Mouse (Mus musculus) C2C12 (cell line): ENCODE results near the gene Lrrc75b. TPM values are rescaled to one million over a fixed set of nuclear protein-coding genes. Genes with fewer than 3 reads are reported as not detected.

Experiments
- H3K27me3 ChIP-seq: one replicate; pipeline ENCODE4 v1.6.1; 2011; ENCODE audit not compliant: control insufficient read depth, insufficient read depth, insufficient read length
- H3K36me3 ChIP-seq: one replicate; pipeline ENCODE4 v1.6.1; 2011; ENCODE audit not compliant: control insufficient read depth, insufficient read depth
- H3K4me3 ChIP-seq: one replicate; pipeline ENCODE4 v1.5.1; 2011; ENCODE audit warnings: mild to moderate bottlenecking, control low read depth; ENCODE audit not compliant: poor library complexity, insufficient read depth, severe bottlenecking
- H3K79me2 ChIP-seq: one replicate; pipeline ENCODE4 v1.6.1; 2011; ENCODE audit not compliant: control insufficient read depth, insufficient read depth
- H3K79me3 ChIP-seq: one replicate; pipeline ENCODE4 v1.6.1; 2011; ENCODE audit warnings: low read depth, control low read depth
- H3ac ChIP-seq: one replicate; pipeline ENCODE3; 2011; ENCODE audit warnings: low read depth; ENCODE audit not compliant: control insufficient read depth, insufficient read length
- CEBPB ChIP-seq: IDR thresholded peaks from one replicate; pipeline ENCODE4 v1.6.1; 2011; ENCODE audit warnings: low read depth, mild to moderate bottlenecking, control low read depth, moderate library complexity
- CTCF ChIP-seq: IDR thresholded peaks from one replicate; pipeline ENCODE4 v1.5.1; 2011; ENCODE audit not compliant: control insufficient read depth, insufficient read depth, insufficient read length
- FOSL1 ChIP-seq: IDR thresholded peaks from one replicate; pipeline ENCODE4 v1.8.0; 2011; ENCODE audit warnings: mild to moderate bottlenecking, low read length; ENCODE audit not compliant: poor library complexity, insufficient read depth, severe bottlenecking
- MAX ChIP-seq: IDR thresholded peaks from one replicate; pipeline ENCODE4 v1.6.1; 2011; ENCODE audit warnings: mild to moderate bottlenecking, control low read depth
- MYOD1 ChIP-seq: IDR thresholded peaks from one replicate; pipeline ENCODE4 v1.6.1; 2011; ENCODE audit warnings: low read depth; ENCODE audit not compliant: control insufficient read depth, insufficient read length
- MYOG ChIP-seq: IDR thresholded peaks from one replicate; pipeline ENCODE4 v1.6.1; 2011; ENCODE audit not compliant: control insufficient read depth, insufficient read length; ENCODE audit errors: extremely low read depth
- USF1 ChIP-seq: IDR thresholded peaks from one replicate; pipeline ENCODE4 v1.6.1; 2011; ENCODE audit warnings: low read depth, mild to moderate bottlenecking, control low read depth, moderate library complexity
- polyA plus RNA-seq: library from polyadenylated mRNA; unstranded; fragments of >200 nt; fragmentation: generic; extraction: Trizol; gene quantifications from one replicate; pipeline ENCODE4 v1.2.1, GENCODE M21; 2012; ENCODE audit warnings: missing spikeins

Lrrc75b gene
- polyA plus RNA-seq, 1 experiment = 3.8 TPM

DNA sequence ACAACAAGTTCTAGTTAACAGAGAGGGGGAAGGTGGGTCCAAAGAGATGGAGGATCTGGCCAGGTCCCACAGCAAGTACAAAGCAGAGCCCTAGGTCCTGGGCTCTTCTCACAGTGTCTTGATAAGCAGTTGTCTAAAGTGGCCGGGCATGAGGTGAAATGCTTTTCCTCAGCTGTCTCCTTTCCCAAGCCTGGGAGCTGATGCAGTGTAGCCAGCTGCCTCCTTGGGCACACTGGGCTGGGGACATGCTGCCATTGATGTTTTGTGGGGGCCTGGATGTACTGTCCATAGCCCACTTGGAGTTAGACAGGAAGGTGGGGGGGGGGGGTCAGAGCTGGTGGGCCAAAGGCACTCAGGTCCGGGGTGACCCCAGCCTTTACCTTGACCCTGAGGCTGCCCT is 8.0 kb downstream of the Lrrc75b start:
- no peak overlapping the region for H3ac ChIP-seq
- no peaks in the 10 kb centered on the region for H3K79me2 ChIP-seq
- no peaks in the 10 kb centered on the region for H3K27me3 ChIP-seq
- peaks cover 9% of the 10 kb centered on the region for H3K36me3 ChIP-seq
- H3K79me3 ChIP-seq = no peaks in the 10 kb centered on the region
- TF ChIP-seq MYOG (no peak), CEBPB (no peak), MYOD1 (no peak), USF1 (no peak), FOSL1 (no peak), MAX (no peak), CTCF (no peak)
- H3K4me3 ChIP-seq = no peak overlapping the region

DNA sequence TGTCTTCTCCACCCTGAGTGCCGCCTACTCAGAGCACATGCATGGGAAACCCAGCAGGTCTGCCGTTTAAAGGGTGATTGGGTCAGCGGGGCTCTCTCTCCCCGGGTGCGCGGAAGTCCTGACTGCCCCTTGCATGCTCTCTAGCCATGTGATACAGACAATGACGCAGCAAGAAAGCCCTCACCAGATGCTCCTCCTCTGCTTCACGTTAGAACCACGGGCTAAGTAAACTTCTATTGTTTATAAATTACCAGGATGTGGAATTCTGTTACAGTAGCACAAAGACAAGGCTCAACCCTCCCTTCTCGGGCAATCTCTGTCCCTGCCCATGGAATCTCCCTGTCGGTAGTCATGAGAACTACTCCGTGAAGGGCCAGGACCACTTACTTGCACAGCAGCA is 9.0 kb downstream of the Lrrc75b start:
- Histone ChIP-seq H3K4me3 (no peak overlapping the region), H3K79me2 (no peaks in the 10 kb centered on the region), H3K27me3 (no peaks in the 10 kb centered on the region), H3K36me3 (peaks cover 5% of the 10 kb centered on the region), H3K79me3 (no peaks in the 10 kb centered on the region), H3ac (no peak overlapping the region)
- TF ChIP-seq MYOD1 = no peak
- no peak for TF ChIP-seq CTCF
- no peak for TF ChIP-seq CEBPB
- no peak for TF ChIP-seq MYOG
- no peak for TF ChIP-seq MAX
- TF ChIP-seq FOSL1 = no peak
- TF ChIP-seq USF1 = no peak

DNA sequence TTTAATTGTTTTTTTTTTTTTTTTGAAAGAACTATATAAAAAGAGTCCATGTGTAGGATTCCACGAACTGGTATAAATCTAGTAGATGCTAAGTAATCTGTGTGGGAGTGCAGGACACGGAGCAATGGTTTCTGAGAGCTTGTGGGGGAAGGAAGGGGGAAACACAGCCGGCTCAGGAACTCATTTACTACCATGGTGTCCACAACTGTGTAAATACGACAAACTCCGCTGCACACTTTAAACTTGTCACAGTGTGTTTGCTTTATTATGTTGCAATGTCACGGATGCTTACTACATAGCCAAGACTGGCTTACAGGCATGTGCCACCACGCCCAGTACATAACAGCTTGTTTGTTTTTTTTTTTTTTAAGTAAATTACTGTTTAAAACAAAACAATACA is 10.2 kb downstream of the Lrrc75b start:
- Histone ChIP-seq H3K4me3 (no peak overlapping the region), H3K36me3 (no peaks in the 10 kb centered on the region), H3K79me3 (no peaks in the 10 kb centered on the region), H3K79me2 (no peaks in the 10 kb centered on the region), H3ac (no peak overlapping the region), H3K27me3 (no peaks in the 10 kb centered on the region)
- no peak for TF ChIP-seq MYOG
- peak; percentile 11 for TF ChIP-seq CEBPB
- TF ChIP-seq MYOD1 = no peak

DNA sequence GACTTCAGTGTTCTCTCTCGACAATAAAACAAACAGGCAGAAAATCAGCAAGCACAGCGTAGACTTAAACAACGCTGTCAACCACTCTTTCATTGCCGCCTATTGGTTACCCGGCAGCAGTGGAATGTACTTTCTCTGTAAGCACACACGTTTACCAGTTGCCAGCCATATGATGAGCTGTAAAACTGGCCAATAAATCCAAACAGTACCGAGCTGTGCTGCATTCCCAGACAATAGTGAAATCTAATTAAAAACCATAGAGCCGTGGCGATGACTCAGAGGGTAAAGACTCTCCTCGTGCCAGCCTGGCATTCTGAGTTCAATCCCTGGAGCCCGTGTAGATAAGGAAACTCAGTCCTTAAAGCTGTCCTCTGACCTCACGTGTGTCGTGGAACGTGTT is 11.6 kb downstream of the Lrrc75b start:
- no peak overlapping the region for H3ac ChIP-seq
- H3K4me3 ChIP-seq = no peak overlapping the region
- H3K79me3 ChIP-seq = no peaks in the 10 kb centered on the region
- no peaks in the 10 kb centered on the region for H3K36me3 ChIP-seq
- TF ChIP-seq MAX = peak; percentile 56
- peak; percentile 32 for TF ChIP-seq FOSL1
- TF ChIP-seq MYOD1 = no peak
- no peak for TF ChIP-seq USF1
- no peaks in the 10 kb centered on the region for H3K27me3 ChIP-seq
- no peaks in the 10 kb centered on the region for H3K79me2 ChIP-seq

GRCm38 (mm10) chr10:75547901-75548300 is 12.2 kb downstream of the Lrrc75b start:
- Histone ChIP-seq H3K79me3 (no peaks in the 10 kb centered on the region), H3K4me3 (no peak overlapping the region), H3ac (peak overlapping the region; percentile 18), H3K36me3 (no peaks in the 10 kb centered on the region), H3K27me3 (no peaks in the 10 kb centered on the region), H3K79me2 (no peaks in the 10 kb centered on the region)
- TF ChIP-seq FOSL1 (no peak), MAX (no peak)

GRCm38 (mm10) chr10:75536123-75536522 is 24.0 kb downstream of the Lrrc75b start:
- no peak for TF ChIP-seq FOSL1
- no peak for TF ChIP-seq CTCF
- TF ChIP-seq USF1 = no peak
- no peak for TF ChIP-seq CEBPB
- no peak for TF ChIP-seq MYOG
- TF ChIP-seq MYOD1 = no peak
- no peak for TF ChIP-seq MAX
- Histone ChIP-seq H3ac (no peak overlapping the region), H3K79me3 (peaks cover 12% of the 10 kb centered on the region), H3K36me3 (peaks cover 51% of the 10 kb centered on the region), H3K4me3 (no peak overlapping the region), H3K27me3 (no peaks in the 10 kb centered on the region), H3K79me2 (peaks cover 34% of the 10 kb centered on the region)
